Mouse (Mus musculus): ENCODE measurements at regions not wholly inside any gene's neighbourhood (a gene's known extent, or its start where the extent isn't known, plus 50 kb on each side); places are given as distances from the start of the nearest gene placed in this dataset.

GRCm38 (mm10) chrX:11555035-11555570, 227.5 kb downstream of the H2al1j start:
- Histone ChIP-seq H3K27me3 (ENCODE audit: poor library complexity, severe bottlenecking) (peaks cover 96% of the 10 kb centered on the region), H3K36me3 (replicated peaks) (no peaks in the 10 kb centered on the region), H3K4me1 (peaks cover 11% of the 10 kb centered on the region), H3K27ac (no peak overlapping the region), H3K9me3 (no peaks in the 10 kb centered on the region), H3K4me3 (no peak overlapping the region)
- 96% methylated on average over 7 of the region's 7 CpGs for WGBS
- no peak for DNase-seq (ENCODE audit: extremely low spot score, low spot score)

GRCm38 (mm10) chrX:11558260-11558659, 230.6 kb downstream of the H2al1j start:
- Histone ChIP-seq H3K27ac (no peak overlapping the region), H3K36me3 (replicated peaks) (no peaks in the 10 kb centered on the region), H3K4me3 (no peak overlapping the region), H3K27me3 (ENCODE audit: poor library complexity, severe bottlenecking) (peaks cover 95% of the 10 kb centered on the region), H3K4me1 (peaks cover 14% of the 10 kb centered on the region; the same call in 1 of the 2 replicates), H3K9me3 (no peaks in the 10 kb centered on the region)
- WGBS = 95% methylated on average over 2 of the region's 2 CpGs
- no peak for DNase-seq (ENCODE audit: extremely low spot score, low spot score)

GRCm38 (mm10) chrX:11560550-11561276, 233.1 kb downstream of the H2al1j start:
- no peak overlapping the region for H3K27ac ChIP-seq
- peaks cover 14% of the 10 kb centered on the region; the same call in 1 of the 2 replicates for H3K4me1 ChIP-seq
- no peak overlapping the region for H3K4me3 ChIP-seq
- no peaks in the 10 kb centered on the region for H3K9me3 ChIP-seq
- H3K27me3 ChIP-seq (ENCODE audit: poor library complexity, severe bottlenecking) = peaks cover 95% of the 10 kb centered on the region
- WGBS = 67% methylated on average over 15 of the region's 17 CpGs
- H3K36me3 ChIP-seq (replicated peaks) = no peaks in the 10 kb centered on the region
- no peak for DNase-seq (ENCODE audit: extremely low spot score, low spot score)

- 74% methylated on average over 2 of the region's 2 CpGs for WGBS
- H3K4me3 ChIP-seq = no peak overlapping the region
- H3K4me1 ChIP-seq = peaks cover 8% of the 10 kb centered on the region; the same call in 1 of the 2 replicates
- DNase-seq (ENCODE audit: extremely low spot score, low spot score) = no peak
- no peak overlapping the region for H3K27ac ChIP-seq
- peaks cover 94% of the 10 kb centered on the region for H3K27me3 ChIP-seq (ENCODE audit: poor library complexity, severe bottlenecking)
- H3K36me3 ChIP-seq (replicated peaks) = no peaks in the 10 kb centered on the region
- no peaks in the 10 kb centered on the region for H3K9me3 ChIP-seq
These were observed 238.3 kb downstream of the H2al1j start for GRCm38 (mm10) chrX:11565888-11566287.

- 79% methylated on average over 6 of the region's 6 CpGs for WGBS
- no peaks in the 10 kb centered on the region for H3K4me1 ChIP-seq
- peaks cover 95% of the 10 kb centered on the region for H3K27me3 ChIP-seq (ENCODE audit: poor library complexity, severe bottlenecking)
- no peak for DNase-seq (ENCODE audit: extremely low spot score, low spot score)
- H3K27ac ChIP-seq = no peak overlapping the region
- no peak overlapping the region for H3K4me3 ChIP-seq
- H3K9me3 ChIP-seq = no peaks in the 10 kb centered on the region
- H3K36me3 ChIP-seq (replicated peaks) = no peaks in the 10 kb centered on the region
These were observed 240.2 kb downstream of the H2al1j start for GRCm38 (mm10) chrX:11567827-11568226.

GRCm38 (mm10) chrX:11568262-11568661, 240.6 kb downstream of the H2al1j start:
- Histone ChIP-seq H3K9me3 (no peaks in the 10 kb centered on the region), H3K36me3 (replicated peaks) (no peaks in the 10 kb centered on the region), H3K27ac (no peak overlapping the region), H3K27me3 (ENCODE audit: poor library complexity, severe bottlenecking) (peaks cover 95% of the 10 kb centered on the region), H3K4me3 (no peak overlapping the region), H3K4me1 (no peaks in the 10 kb centered on the region)
- no peak for DNase-seq (ENCODE audit: extremely low spot score, low spot score)
- 79% methylated on average over 5 of the region's 5 CpGs for WGBS

- WGBS = 71% methylated on average over 3 of the region's 3 CpGs
- H3K4me1 ChIP-seq = no peaks in the 10 kb centered on the region
- H3K4me3 ChIP-seq = no peak overlapping the region
- H3K9me3 ChIP-seq = no peaks in the 10 kb centered on the region
- DNase-seq (ENCODE audit: extremely low spot score, low spot score) = no peak
- no peak overlapping the region for H3K27ac ChIP-seq
- H3K36me3 ChIP-seq (replicated peaks) = no peaks in the 10 kb centered on the region
- peaks cover 82% of the 10 kb centered on the region for H3K27me3 ChIP-seq (ENCODE audit: poor library complexity, severe bottlenecking)
These were observed 246.7 kb downstream of the H2al1j start for GRCm38 (mm10) chrX:11574354-11574753.

GRCm38 (mm10) chrX:11575571-11575970, 247.9 kb downstream of the H2al1j start:
- peaks cover 84% of the 10 kb centered on the region for H3K27me3 ChIP-seq (ENCODE audit: poor library complexity, severe bottlenecking)
- no peak for DNase-seq (ENCODE audit: extremely low spot score, low spot score)

GRCm38 (mm10) chrX:11576287-11576686, 248.7 kb downstream of the H2al1j start:
- Histone ChIP-seq H3K9me3 (no peaks in the 10 kb centered on the region), H3K4me1 (no peaks in the 10 kb centered on the region), H3K36me3 (replicated peaks) (no peaks in the 10 kb centered on the region), H3K27me3 (ENCODE audit: poor library complexity, severe bottlenecking) (peaks cover 84% of the 10 kb centered on the region), H3K4me3 (no peak overlapping the region), H3K27ac (no peak overlapping the region)
- 88% methylated on average over 8 of the region's 8 CpGs for WGBS
- no peak for DNase-seq (ENCODE audit: extremely low spot score, low spot score)

More at GRCm38 (mm10) chrX:11575571-11575970, 247.9 kb downstream of the H2al1j start:
- Histone ChIP-seq H3K4me3 (no peak overlapping the region), H3K4me1 (no peaks in the 10 kb centered on the region), H3K36me3 (replicated peaks) (no peaks in the 10 kb centered on the region), H3K27ac (no peak overlapping the region), H3K9me3 (no peaks in the 10 kb centered on the region)
- WGBS = 90% methylated on average over 6 of the region's 6 CpGs

- Histone ChIP-seq H3K4me3 (no peak overlapping the region), H3K36me3 (replicated peaks) (no peaks in the 10 kb centered on the region), H3K9me3 (no peaks in the 10 kb centered on the region), H3K27ac (no peak overlapping the region), H3K4me1 (no peaks in the 10 kb centered on the region), H3K27me3 (ENCODE audit: poor library complexity, severe bottlenecking) (peaks cover 76% of the 10 kb centered on the region)
- 85% methylated on average over 3 of the region's 3 CpGs for WGBS
- DNase-seq (ENCODE audit: extremely low spot score, low spot score) = no peak
These were observed 249.7 kb downstream of the H2al1j start for GRCm38 (mm10) chrX:11577294-11577693.

- no peaks in the 10 kb centered on the region for H3K36me3 ChIP-seq (replicated peaks)
- peaks cover 66% of the 10 kb centered on the region for H3K27me3 ChIP-seq (ENCODE audit: poor library complexity, severe bottlenecking)
- no peak overlapping the region for H3K27ac ChIP-seq
- WGBS = 79% methylated on average over 5 of the region's 5 CpGs
- peaks cover 9% of the 10 kb centered on the region for H3K4me1 ChIP-seq
- H3K9me3 ChIP-seq = no peaks in the 10 kb centered on the region
- no peak overlapping the region for H3K4me3 ChIP-seq
- no peak for DNase-seq (ENCODE audit: extremely low spot score, low spot score)
These were observed 257.7 kb downstream of the H2al1j start for GRCm38 (mm10) chrX:11585353-11585752.

GRCm38 (mm10) chrX:11591391-11592187, 264.0 kb downstream of the H2al1j start:
- no peaks in the 10 kb centered on the region for H3K9me3 ChIP-seq
- H3K36me3 ChIP-seq (replicated peaks) = no peaks in the 10 kb centered on the region
- no peak overlapping the region for H3K27ac ChIP-seq
- peak; percentile 34 for DNase-seq (ENCODE audit: extremely low spot score, low spot score)
- no peak overlapping the region for H3K4me3 ChIP-seq
- peaks cover 27% of the 10 kb centered on the region for H3K4me1 ChIP-seq
- WGBS = 26% methylated on average over 10 of the region's 10 CpGs
- peaks cover 100% of the 10 kb centered on the region for H3K27me3 ChIP-seq (ENCODE audit: poor library complexity, severe bottlenecking)

- Histone ChIP-seq H3K9me3 (no peaks in the 10 kb centered on the region), H3K27ac (no peak overlapping the region), H3K4me1 (peaks cover 21% of the 10 kb centered on the region), H3K27me3 (ENCODE audit: poor library complexity, severe bottlenecking) (peaks cover 96% of the 10 kb centered on the region), H3K36me3 (replicated peaks) (no peaks in the 10 kb centered on the region), H3K4me3 (no peak overlapping the region)
- DNase-seq (ENCODE audit: extremely low spot score, low spot score) = no peak
- 57% methylated on average over 3 of the region's 3 CpGs for WGBS
These were observed 266.9 kb downstream of the H2al1j start for GRCm38 (mm10) chrX:11594542-11594941.

Data from forebrain, embryonic 10.5 days (tissue).